Mouse (Mus musculus) neutrophil, adult 5-6 weeks (primary cell): ENCODE results near the gene Ahrr. TPM values are rescaled to one million over a fixed set of nuclear protein-coding genes. Genes with fewer than 3 reads are reported as not detected.

ENCODE experiments used
- ATAC-seq: fragments of 151-379, 151-347 bp; 2 replicates; pipeline ENCODE4 v1.8.0; 2017; ENCODE audit warnings: mild to moderate bottlenecking, moderate TSS enrichment; ENCODE audit not compliant: insufficient number of reproducible peaks, poor library complexity, low FRiP score, severe bottlenecking; ENCODE audit errors: extremely low read depth
- total RNA-seq: library from RNA; stranded (forward); fragments of 200-1000 nt; gene quantifications from 2 replicates; pipeline ENCODE4 v1.2.3, GENCODE M21; 2017

Ahrr gene
- total RNA-seq, 1 experiment from 2014 or later = 0.12 TPM

DNA sequence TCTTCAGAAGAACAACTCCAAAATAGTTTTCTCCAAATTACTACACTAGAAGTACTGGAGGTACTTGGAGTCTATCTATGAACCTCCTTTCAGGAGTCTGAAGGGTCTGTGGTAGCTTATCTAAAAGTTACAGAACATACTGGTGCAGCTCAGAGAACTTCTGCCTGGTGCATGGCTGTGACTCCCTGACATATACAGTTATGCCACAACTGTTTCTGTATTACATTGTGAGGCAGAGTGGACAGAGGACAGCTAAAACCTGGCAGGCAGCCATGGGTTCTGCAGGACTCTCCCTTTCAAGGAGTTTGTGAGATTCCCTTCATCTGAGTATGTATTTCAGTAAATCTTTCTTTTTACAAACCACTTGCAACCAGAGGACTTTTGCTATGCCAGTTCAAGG, 45.6 kb downstream of the Ahrr start:
- no peak for ATAC-seq

DNA sequence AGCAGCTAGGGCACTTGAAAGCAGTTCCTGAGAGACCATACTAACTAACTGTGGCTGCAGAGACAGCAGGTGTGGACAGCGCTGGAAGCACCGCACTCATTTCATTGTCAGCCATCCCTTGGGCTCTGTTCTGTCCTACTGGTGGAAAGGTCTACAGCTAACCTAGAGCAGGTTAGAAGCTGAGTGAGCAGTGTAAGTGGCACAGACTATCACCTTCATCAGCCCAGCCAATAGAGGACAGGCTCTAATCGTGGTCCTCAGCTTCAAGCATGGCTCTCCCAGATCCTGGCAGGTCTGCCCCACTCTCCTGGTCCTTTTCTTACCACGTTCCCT, 46.3 kb downstream of the Ahrr start:
- ATAC-seq = no peak

DNA sequence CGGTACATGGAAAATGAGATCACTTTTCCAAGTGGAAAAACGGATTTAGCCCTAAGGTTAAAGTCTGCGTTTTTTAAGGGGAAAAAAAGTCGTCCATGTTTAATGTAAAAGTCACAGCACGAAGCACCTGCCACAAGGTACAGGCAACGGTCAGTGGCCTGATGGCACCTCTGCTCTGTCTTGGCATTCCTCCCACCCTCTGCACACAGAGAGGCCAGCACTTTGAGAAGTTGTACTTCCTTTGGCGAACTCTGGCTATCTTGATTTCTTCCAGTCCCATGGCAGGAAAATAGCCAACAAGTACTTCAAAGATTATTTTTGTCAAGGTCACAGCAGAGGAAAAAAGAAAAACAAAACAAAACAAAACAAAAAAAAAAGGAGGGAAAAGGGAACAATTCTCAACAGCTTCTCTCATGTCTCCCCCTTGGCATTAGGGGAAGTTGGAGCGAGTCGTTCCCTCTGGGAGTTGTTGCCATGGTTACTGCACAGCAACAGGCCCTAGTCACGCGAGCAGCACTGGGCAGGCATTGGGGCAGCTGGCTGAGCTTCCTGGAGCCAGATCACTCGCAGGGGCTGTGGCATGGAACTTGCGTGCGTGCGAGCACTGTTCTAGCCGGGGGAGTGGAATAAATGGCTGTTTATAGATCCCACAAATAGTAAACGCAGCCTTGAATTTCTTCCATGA, 46.8 kb downstream of the Ahrr start:
- no peak for ATAC-seq

DNA sequence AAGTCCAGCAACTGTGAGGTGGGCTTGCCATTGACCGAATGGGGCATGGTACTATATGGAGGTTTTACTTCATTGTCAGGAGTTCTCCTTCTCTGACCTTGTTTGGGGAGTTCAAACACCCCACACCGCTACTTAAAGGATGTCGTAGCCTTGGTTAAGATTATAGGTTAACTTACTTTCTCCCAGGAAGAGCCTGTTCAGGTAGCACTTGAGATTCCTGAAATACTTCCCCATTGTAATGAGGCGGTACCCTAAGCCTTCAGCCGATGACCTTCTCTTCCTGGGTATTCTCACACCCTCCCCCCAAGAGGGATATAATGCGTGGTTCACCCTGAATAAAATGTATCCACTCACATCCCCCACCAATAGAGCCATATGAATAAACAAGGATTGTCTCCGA, 54.6 kb downstream of the Ahrr start:
- ATAC-seq = no peak

DNA sequence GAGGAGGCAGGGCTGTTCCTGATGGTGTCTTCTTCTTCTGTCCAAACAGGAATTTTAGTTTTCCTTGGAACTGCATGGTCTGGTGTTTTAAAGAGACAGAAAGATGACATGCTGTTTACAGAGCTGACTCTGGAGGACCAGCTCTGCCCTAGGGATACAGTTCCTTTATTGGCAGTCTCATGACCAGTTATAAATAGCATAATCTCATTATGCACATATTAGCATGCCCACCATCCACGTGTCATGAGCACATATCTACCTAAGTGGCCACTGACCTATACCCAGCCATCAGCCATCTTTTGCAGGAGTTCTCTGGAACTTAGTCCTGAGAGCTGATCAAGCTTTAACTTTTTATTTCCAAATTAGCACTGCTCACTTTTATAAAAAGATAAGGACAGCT, 71.5 kb downstream of the Ahrr start:
- no peak for ATAC-seq

DNA sequence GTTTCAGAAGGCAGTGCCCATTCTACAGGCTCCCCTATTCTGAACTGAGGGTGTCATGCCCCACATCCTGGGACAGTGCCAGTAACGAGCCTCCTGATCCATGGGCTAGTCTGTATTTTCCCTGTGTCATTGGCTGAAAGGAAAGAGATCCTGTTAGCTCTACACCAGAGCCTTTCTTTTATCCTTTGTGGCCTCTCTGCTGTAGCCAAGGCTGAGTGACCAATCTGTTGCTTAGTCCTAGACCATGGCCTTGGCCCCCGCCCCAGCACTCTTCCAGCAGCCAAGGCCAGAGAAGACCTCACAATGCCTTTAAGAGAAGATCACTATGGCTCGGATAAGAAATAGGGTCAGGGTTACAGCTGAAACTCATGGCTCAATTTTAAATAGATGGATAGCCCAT, 73.7 kb downstream of the Ahrr start:
- no peak for ATAC-seq

- 0 out of 2 replicates have a peak, but pooled peaks have one; percentile 2 for ATAC-seq
These were observed 83.2 kb downstream of the Ahrr start for GRCm38 (mm10) chr13:74208986-74209345.

DNA sequence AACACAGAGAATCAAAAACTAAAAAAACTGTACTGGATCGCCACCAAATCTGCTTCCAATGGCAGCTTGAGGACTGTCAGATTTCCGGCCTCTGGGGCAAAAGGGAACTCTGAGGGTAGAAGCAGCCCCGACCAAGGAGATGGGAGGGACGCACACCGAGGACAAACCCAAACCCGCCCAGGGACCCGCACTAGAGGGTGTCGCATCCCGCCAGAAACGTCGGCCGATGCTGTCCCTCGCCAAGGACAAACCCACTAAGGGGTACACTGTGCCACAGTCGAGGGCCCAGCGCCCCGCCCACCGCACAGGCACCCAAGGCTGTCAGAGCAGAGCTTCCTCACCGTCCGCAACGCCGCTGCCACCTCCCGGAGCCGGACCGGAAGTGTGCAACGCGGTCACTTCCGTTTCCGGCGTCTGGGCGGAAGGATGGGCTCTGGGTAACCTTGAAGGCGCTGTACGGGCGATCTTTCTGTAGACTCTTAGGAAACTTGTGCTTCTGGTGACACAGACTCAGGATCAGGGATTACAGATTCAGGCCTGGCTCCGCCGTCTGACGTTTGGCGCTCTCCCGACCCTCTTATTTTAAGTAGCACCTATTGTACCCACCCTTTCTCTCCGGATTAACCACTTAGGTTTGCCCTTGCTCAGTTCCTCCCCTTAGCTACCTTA, 83.7 kb downstream of the Ahrr start, which contains the start of gene Exoc3:
Gene Exoc3 (minus strand): TSS at position 416 of the 669 bp plus-strand sequence.
- peak; percentile 99 for ATAC-seq

GRCm38 (mm10) chr13:74196451-74196850, 95.7 kb downstream of the Ahrr start:
- no peak for ATAC-seq

DNA sequence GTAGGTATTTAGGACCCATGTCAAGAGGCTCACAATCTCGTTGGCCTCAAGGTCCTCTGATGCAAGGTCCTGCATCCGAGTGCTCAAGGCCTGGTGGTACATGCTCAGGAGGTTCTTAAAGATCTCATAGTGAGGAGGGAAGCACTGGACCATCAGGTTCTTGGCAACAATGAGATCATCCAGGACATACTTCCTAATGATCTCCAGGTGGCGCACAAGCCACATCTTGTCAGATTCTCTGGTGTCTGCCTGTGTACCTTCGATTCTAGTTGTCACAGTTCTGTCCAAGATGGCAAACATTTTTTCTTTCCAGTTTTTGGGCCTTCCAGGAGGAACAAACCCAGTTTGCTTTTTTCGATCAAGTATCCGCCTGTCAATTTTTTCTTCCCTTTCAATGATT, 99.5 kb downstream of the Ahrr start:
- peak; percentile 33; the same call in 1 of the 2 replicates for ATAC-seq

- ATAC-seq = no peak
These were observed 109.0 kb downstream of the Ahrr start for GRCm38 (mm10) chr13:74183011-74183695.

DNA sequence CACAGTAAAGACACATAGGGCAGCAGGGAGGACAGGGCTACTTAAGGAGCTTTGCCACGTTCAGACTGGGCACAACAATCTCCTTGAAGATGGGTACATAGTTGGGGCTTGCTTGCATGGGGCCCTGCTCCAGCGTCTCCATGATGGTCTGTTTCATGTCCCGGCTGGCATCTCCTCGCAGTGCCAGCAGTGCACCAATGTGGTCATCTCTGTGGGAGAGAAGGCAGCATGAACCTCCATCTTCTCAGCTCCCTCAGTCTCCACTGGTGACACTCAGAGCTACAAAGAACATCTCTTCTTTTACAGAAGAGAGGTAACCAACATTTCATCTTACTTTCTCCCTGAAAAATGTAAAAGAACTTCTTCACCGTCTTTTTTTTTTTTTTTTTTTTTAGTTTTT, 120.1 kb downstream of the Ahrr start:
- ATAC-seq = no peak

GRCm38 (mm10) chr13:74169446-74170164, 122.5 kb downstream of the Ahrr start:
- ATAC-seq = no peak

DNA sequence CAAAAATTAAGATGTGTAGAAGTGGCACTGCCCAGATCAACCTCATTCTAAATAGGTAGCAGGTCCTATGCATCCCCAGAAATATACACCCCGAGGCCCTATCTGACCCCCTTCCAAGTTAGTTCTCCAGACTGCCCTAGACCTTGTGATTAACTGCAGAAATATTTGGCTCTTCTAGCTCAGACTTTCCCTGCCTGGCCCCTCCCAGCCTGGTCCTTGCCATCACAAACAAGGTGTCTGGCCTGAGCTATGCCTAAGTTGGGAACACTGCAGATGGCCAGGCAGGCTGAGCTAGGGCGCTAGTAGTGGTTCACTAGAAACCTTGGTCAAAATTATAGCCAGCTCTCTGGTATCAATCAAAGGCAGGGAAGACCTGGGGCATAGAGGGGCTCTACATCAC, 124.6 kb downstream of the Ahrr start:
- ATAC-seq = no peak

DNA sequence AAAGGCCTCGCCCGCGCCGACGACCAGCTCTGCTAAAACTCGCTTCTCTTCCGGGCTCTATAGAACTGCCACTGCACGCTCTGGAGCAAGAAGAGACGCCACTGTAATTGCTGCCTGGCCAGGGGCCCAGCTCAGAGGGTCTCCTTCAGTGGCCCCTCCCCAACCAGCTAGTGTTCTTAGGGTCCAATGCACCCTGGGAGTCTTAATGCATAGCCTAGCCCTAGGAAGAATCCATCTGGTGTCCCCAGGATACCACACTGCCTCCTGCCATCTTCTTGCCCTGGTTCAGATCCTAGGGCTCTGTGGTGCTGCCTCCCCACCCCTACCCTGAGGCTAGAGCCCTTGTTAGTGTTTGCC, 125.1 kb downstream of the Ahrr start:
- peak; percentile 11; the same call in 1 of the 2 replicates for ATAC-seq

- peak; percentile 47 for ATAC-seq
These were observed 125.6 kb downstream of the Ahrr start for GRCm38 (mm10) chr13:74166348-74167056.
